Mouse (Mus musculus) bone marrow, adult 2 months (tissue): ENCODE results near the gene Zscan10. TPM values are rescaled to one million over a fixed set of nuclear protein-coding genes. Genes with fewer than 3 reads are reported as not detected.

Source experiments
- H3K27ac ChIP-seq: fragments of 200-500 bp; 2 replicates; pipeline ENCODE4 v1.5.1; 2012; ENCODE audit warnings: low read depth, mild to moderate bottlenecking, control low read depth, inconsistent platforms, low read length; ENCODE audit not compliant: control insufficient read depth, poor library complexity, insufficient read depth
- H3K4me1 ChIP-seq: fragments of 200-500 bp; 2 replicates; pipeline ENCODE4 v1.6.1; 2011; ENCODE audit warnings: low read length; ENCODE audit not compliant: control insufficient read depth, insufficient read depth
- H3K4me3 ChIP-seq: fragments of 200-500 bp; replicated peaks from 2 replicates; pipeline ENCODE3; 2011; ENCODE audit warnings: mild to moderate bottlenecking, low read depth, low read length, control low read depth; ENCODE audit not compliant: control insufficient read depth
- CTCF ChIP-seq: fragments of 200-500 bp; IDR thresholded peaks from 2 replicates; pipeline ENCODE4 v1.5.1; 2011; ENCODE audit warnings: low read length, control low read depth; ENCODE audit not compliant: control insufficient read depth, insufficient read depth
- POLR2A ChIP-seq: fragments of 200-500 bp; IDR thresholded peaks from 2 replicates; pipeline ENCODE4 v1.6.1; 2011; ENCODE audit warnings: low read depth, mild to moderate bottlenecking, control low read depth, low read length, borderline replicate concordance; ENCODE audit not compliant: control insufficient read depth
- WGBS: fragments of 180-500 bp; shearing (Covaris S2); methylation state at CpG from one replicate; pipeline ENCODE4 v1.1.7; 2018; 5-methylcytosine and 5-hydroxymethylcytosine counted together
- polyA plus RNA-seq: library from polyadenylated mRNA; stranded (reverse); fragments of >200 nt; gene quantifications from 2 replicates; pipeline ENCODE4 v1.2.4, GENCODE M21; 2011; ENCODE audit warnings: low replicate concordance; ENCODE audit not compliant: missing spikeins, insufficient read depth, insufficient read length

Zscan10 gene
- polyA plus RNA-seq, 1 experiment, result 4.2 TPM

DNA sequence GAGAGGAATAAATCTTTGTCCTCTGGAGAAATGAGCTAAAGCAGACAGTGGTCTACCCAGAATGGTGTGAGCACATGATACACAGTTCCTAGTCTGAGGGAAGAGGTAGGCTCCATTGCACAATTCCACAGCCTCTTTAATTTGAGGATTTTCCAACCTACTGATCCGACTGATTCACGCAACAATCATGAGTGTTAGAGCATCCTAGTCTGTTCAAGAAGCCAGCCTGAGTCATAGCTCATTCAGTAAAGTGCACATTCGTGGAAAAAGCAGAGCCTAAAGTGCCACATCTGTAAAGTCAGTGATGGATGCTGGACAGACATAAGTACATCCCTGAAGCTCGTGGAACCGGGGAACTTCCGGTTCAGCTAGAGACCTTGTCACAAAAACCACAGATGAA lies 50.7 kb downstream of the Zscan10 start:
- no peak for TF ChIP-seq POLR2A
- no peak for TF ChIP-seq CTCF
- Histone ChIP-seq H3K4me1 (peaks cover 3% of the 10 kb centered on the region; the same call in 1 of the 2 replicates), H3K4me3 (no peak overlapping the region), H3K27ac (no peak overlapping the region)
- 58% methylated on average over 6 of the region's 6 CpGs for WGBS

DNA sequence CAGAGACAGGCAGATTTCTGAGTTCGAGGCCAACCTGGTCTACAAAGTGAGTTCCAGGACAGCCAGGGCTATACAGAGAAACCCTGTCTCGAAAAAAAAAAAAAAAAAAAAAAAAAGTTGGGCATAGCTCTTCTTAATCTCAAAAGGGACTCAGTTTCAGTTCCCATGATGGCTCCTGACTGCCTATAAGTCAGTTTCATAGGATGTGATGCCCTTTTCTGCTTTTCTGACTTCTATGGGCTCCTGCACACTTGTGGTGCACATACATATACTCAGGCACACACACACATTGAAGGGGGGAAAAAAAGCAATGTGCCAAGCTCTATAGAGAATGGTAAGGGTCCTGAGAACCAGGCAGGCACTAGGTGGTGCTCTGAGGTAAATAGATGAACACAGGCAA lies 52.7 kb downstream of the Zscan10 start:
- peaks cover 3% of the 10 kb centered on the region; the same call in 1 of the 2 replicates for H3K4me1 ChIP-seq
- no peak overlapping the region for H3K4me3 ChIP-seq
- no peak overlapping the region for H3K27ac ChIP-seq
- TF ChIP-seq POLR2A, result no peak
- no peak for TF ChIP-seq CTCF
- WGBS, result 44% methylated on average over 2 of the region's 2 CpGs

DNA sequence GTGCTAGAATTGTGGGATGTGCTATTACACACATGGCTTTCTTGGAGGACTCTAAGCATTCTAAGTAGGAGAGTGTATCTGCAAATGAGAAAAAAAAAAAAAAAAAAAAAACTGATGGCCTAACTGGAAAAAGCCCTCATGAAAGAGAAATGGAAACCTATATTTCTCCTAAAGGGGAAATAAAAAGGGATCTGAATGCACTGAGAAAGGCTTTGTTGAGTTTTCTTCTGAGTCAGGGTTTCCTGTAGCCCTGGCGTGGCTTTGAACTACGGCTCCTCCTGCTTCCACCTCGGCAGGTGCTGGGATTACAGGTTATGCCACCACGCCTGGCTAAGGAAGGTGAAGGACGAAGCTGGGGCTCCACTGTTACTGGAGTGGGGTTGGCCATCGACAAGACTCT lies 53.3 kb downstream of the Zscan10 start:
- peaks cover 3% of the 10 kb centered on the region; the same call in 1 of the 2 replicates for H3K4me1 ChIP-seq
- 23% methylated on average over 6 of the region's 6 CpGs for WGBS
- no peak overlapping the region for H3K27ac ChIP-seq
- TF ChIP-seq POLR2A, result no peak
- no peak overlapping the region for H3K4me3 ChIP-seq

DNA sequence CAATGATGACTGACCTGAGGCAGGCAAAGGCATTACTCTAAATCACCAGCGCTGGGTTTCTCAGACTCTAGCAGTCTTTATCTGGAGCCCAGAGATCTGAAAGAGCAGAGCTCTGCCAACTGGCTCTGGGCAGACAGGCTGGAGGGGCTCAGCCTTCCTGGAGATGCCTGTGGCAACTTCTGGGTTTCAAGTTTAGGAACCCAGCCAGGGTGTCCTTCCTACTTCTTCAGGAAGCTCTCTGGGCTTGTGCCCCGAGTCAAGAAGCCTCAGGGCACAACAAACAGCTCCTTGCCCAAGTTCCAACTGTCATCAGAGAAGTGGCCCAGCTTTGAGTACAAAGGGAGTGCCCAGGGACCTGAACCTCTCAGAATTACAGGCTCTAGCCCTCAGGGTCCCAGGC lies 53.8 kb downstream of the Zscan10 start:
- Histone ChIP-seq H3K27ac (0 out of 2 replicates have a peak overlapping the region, but pooled peaks have one; percentile 31), H3K4me3 (no peak overlapping the region), H3K4me1 (peaks cover 3% of the 10 kb centered on the region; the same call in 1 of the 2 replicates)
- TF ChIP-seq CTCF (no peak), POLR2A (no peak)
- 12% methylated on average over 2 of the region's 2 CpGs for WGBS

DNA sequence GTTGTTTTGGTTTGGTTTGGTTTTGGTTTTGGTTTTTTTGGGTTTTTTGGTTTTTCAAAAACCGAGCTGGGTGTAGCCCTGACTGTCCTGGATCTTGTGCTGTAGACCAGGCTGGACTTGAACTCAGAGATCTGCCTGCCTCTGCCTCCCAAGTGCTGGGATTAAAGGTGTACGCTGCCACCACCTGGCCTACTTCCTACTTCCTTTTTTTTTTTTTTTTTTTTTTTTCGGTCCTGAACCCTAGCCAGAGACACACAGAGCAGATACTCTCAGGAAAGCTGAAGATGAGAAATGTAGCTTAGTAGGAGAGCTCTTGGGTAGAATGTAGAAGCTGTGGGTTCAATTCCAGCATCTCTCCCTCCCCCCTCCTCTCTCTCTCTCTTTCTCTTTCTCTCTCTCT lies 57.8 kb downstream of the Zscan10 start:
- TF ChIP-seq POLR2A, result no peak
- Histone ChIP-seq H3K4me3 (no peak overlapping the region), H3K4me1 (peaks cover 3% of the 10 kb centered on the region; the same call in 1 of the 2 replicates), H3K27ac (no peak overlapping the region)
- 49% methylated on average over 3 of the region's 3 CpGs for WGBS

DNA sequence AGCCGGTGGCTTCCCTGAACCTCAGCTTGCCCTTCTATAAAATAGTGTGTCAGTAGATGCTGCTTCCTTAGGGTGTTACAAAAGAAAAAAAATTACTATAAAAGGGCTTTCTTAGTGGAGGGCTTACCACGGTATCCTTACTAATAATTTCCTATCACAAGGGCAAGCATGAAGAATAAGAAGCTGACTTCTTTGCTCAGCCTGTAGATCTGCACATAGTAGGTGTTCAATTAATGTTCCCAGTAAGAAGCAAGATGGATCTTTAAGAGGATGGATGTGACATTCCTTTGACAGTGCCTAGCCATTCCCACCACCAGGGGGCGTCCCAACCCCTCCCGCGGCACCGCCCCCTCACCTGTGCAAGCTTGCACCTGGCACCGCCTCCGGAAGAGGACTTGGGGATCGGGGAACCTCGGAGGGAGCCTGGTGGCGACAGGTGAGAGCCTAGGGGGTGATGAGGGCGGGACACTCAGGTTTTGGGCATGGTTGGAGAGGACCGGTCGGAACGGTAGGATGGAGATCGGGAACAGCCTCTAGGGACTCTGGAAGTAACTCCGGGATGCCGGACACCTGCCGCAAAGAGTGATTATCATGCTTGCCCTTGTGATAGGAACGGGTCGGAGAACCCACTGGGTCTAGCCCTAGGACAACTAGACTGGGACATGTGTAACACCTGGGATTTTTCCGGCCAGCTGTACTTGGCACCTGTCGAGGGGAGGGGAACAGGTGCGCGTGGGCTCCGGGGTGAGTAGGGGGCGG lies 59.6 kb downstream of the Zscan10 start, which contains the start of gene Bicdl2:
Gene Bicdl2, plus strand, starts transcription at position 390 of the 759 bp plus-strand sequence.
- 5% methylated on average over 27 of the region's 27 CpGs for WGBS
- Histone ChIP-seq H3K4me3 (peak within 1 kb of the TSS; percentile 23), H3K4me1 (no peaks in the 10 kb centered on the region; the same call in 1 of the 2 replicates), H3K27ac (no peak within 1 kb of the TSS)
- TF ChIP-seq CTCF (peak; percentile 65), POLR2A (no peak)

Other genes with a start within 250 kb of the Zscan10 start
- not detected in 2 replicates for gene Vmn2r116, start 216.3 kb upstream of the Zscan10 start, polyA plus RNA-seq
- gene Vmn2r117, start 121.2 kb upstream of the Zscan10 start, polyA plus RNA-seq, result not detected in 2 replicates
- gene Zfp213, start 36.6 kb upstream of the Zscan10 start, polyA plus RNA-seq, result 3.6 and 4.3 TPM in 2 replicates
- not detected in 2 replicates for gene Zfp13, start 1.4 kb upstream of the Zscan10 start, polyA plus RNA-seq
- gene Mmp25, start 44.4 kb downstream of the Zscan10 start, polyA plus RNA-seq, result 4.8 and 18.0 TPM in 2 replicates
- gene Bicdl2, start 59.6 kb downstream of the Zscan10 start, polyA plus RNA-seq, result 0.66 and 2.2 TPM in 2 replicates
- 28.3 and 54.3 TPM in 2 replicates for gene Hcfc1r1, start 72.7 kb downstream of the Zscan10 start, polyA plus RNA-seq
- 15.1 and 27.9 TPM in 2 replicates for gene Thoc6, start 73.0 kb downstream of the Zscan10 start, polyA plus RNA-seq
- 18.0 TPM in 1 of 2 replicates, not detected in the other for gene Tnfrsf12a, start 76.6 kb downstream of the Zscan10 start, polyA plus RNA-seq
- gene Cldn6, start 78.4 kb downstream of the Zscan10 start, polyA plus RNA-seq, result 4.2 TPM in 1 of 2 replicates, not detected in the other
- not detected in 2 replicates for gene Cldn9, start 83.2 kb downstream of the Zscan10 start, polyA plus RNA-seq
- gene 1520401A03Rik, start 121.9 kb downstream of the Zscan10 start, polyA plus RNA-seq, result 0.90 and 3.5 TPM in 2 replicates
- 48.5 and 85.5 TPM in 2 replicates for gene Pkmyt1, start 125.5 kb downstream of the Zscan10 start, polyA plus RNA-seq
- gene Paqr4, start 140.0 kb downstream of the Zscan10 start, polyA plus RNA-seq, result 6.4 and 8.1 TPM in 2 replicates
- gene Kremen2, start 145.0 kb downstream of the Zscan10 start, polyA plus RNA-seq, result not detected in 2 replicates
- gene Flywch1, start 170.7 kb downstream of the Zscan10 start, polyA plus RNA-seq, result 5.5 and 11.2 TPM in 2 replicates
- gene Flywch2, start 185.2 kb downstream of the Zscan10 start, polyA plus RNA-seq, result not detected in 2 replicates
- 328 and 487 TPM in 2 replicates for gene Srrm2, start 189.7 kb downstream of the Zscan10 start, polyA plus RNA-seq
- 185 and 239 TPM in 2 replicates for gene Elob, start 228.3 kb downstream of the Zscan10 start, polyA plus RNA-seq
- gene Prss33, start 235.2 kb downstream of the Zscan10 start, polyA plus RNA-seq, result not detected in 2 replicates
- not detected in 2 replicates for gene Prss32, start 243.0 kb downstream of the Zscan10 start, polyA plus RNA-seq
- gene Prss41, start 243.3 kb downstream of the Zscan10 start, polyA plus RNA-seq, result not detected in 2 replicates